Mouse (Mus musculus): ENCODE results near the gene Olfr134.
"Not testable (repeated sequence)": the region's sequence is repeated elsewhere in the genome, so short reads cannot be mapped to it uniquely, and the experiment has no call there.

The Olfr134 gene

GRCm38 (mm10) chr17:38171088-38171487 is at the start of gene Olfr134:
Gene Olfr134 (plus strand): TSS chr17:38171388.
- DNase-seq, result no peak

- not testable (repeated sequence) for DNase-seq
Observed at GRCm38 (mm10) chr17:38124199-38124598, 47.0 kb upstream of the Olfr134 start.

GRCm38 (mm10) chr17:38125371-38125770 is 45.8 kb upstream of the Olfr134 start:
- not testable (repeated sequence) for DNase-seq

GRCm38 (mm10) chr17:38134426-38134825 is 36.8 kb upstream of the Olfr134 start, which contains the start of gene Olfr132:
Gene Olfr132 (minus strand): TSS chr17:38134526.
- no peak for DNase-seq

GRCm38 (mm10) chr17:38144981-38145380 is 26.2 kb upstream of the Olfr134 start, which contains the start of gene Olfr133:
Gene Olfr133 (plus strand): TSS chr17:38145281.
- DNase-seq, result no peak

GRCm38 (mm10) chr17:38204035-38204434 is 32.8 kb downstream of the Olfr134 start, which contains the start of gene Olfr135:
Gene Olfr135 (plus strand): TSS chr17:38204335.
- DNase-seq, result no peak
